Mouse (Mus musculus) CH12.LX (cell line): ENCODE measurements around the gene Ccnjl. TPM values are rescaled to one million over a fixed set of nuclear protein-coding genes. Genes with fewer than 3 reads are reported as not detected.

Experiments used
- DNase-seq: peaks from one replicate; pipeline ENCODE4 v3.0.0-alpha.2; 2013; ENCODE audit errors: extremely low read depth
- H3K27ac ChIP-seq: 2 replicates; pipeline ENCODE4 v1.5.1; 2012; ENCODE audit warnings: low read depth, mild to moderate bottlenecking, control low read depth, moderate library complexity; ENCODE audit not compliant: insufficient read depth
- H3K27me3 ChIP-seq: replicated peaks from 2 replicates; pipeline ENCODE3; 2012; ENCODE audit warnings: inconsistent platforms
- H3K36me3 ChIP-seq, 2 experiments: replicated peaks in 1 of 2; 2 replicates each; pipeline versions ENCODE3 to v1.6.1; 2012; ENCODE audit warnings: inconsistent platforms in 1 of 2, low read length in 1 of 2, mild to moderate bottlenecking in 1 of 2, mixed read lengths in 1 of 2, moderate library complexity in 1 of 2; ENCODE audit not compliant: control insufficient read depth in 1 of 2, insufficient read depth in 1 of 2
- H3K4me1 ChIP-seq, 2 experiments: 2 replicates each; pipeline ENCODE4 v1.6.1; 2012; ENCODE audit warnings: inconsistent platforms in 1 of 2, moderate library complexity in 1 of 2; ENCODE audit not compliant: insufficient read depth in 2 of 2, control insufficient read depth in 1 of 2
- H3K4me2 ChIP-seq: 2 replicates; pipeline ENCODE4 v1.6.1; 2012; ENCODE audit warnings: low read depth, mild to moderate bottlenecking, control low read depth; ENCODE audit not compliant: poor library complexity, insufficient read depth, severe bottlenecking
- H3K4me3 ChIP-seq, 3 experiments: fragments of 150-350 bp in 1 of 3; sonication (generic) in 1 of 3; replicated peaks in 1 of 3; 2 replicates each; pipeline versions ENCODE3 to v1.5.1; 2011 to 2012; ENCODE audit warnings: low read depth in 2 of 3, low read length in 2 of 3, mild to moderate bottlenecking in 2 of 3, moderate library complexity in 2 of 3, control low read depth in 1 of 3, improper control_type of control experiment in 1 of 3, inconsistent platforms in 1 of 3, mixed read lengths in 1 of 3; ENCODE audit not compliant: poor library complexity in 1 of 3
- H3K79me2 ChIP-seq: replicated peaks from 2 replicates; pipeline ENCODE4 v1.6.1; 2012; ENCODE audit warnings: mild to moderate bottlenecking, moderate library complexity; ENCODE audit not compliant: control insufficient read depth, poor library complexity, insufficient read depth, severe bottlenecking; ENCODE audit errors: extremely low read depth
- H3K9ac ChIP-seq: 2 replicates; pipeline ENCODE4 v1.6.1; 2012; ENCODE audit warnings: low read depth, mild to moderate bottlenecking, control low read depth, moderate library complexity; ENCODE audit not compliant: insufficient read depth
- H3K9me3 ChIP-seq: replicated peaks from 2 replicates; pipeline ENCODE3; 2012; ENCODE audit warnings: low read length, inconsistent platforms, mixed read lengths
- ELF1 ChIP-seq: IDR thresholded peaks from 2 replicates; pipeline ENCODE4 v1.6.1; 2014; ENCODE audit warnings: low read depth, mild to moderate bottlenecking, inconsistent platforms, low read length, improper control_type of control experiment
- GABPA ChIP-seq: IDR thresholded peaks from 2 replicates; pipeline ENCODE4 v1.6.1; 2012; ENCODE audit warnings: low read depth, low read length, improper control_type of control experiment, inconsistent platforms; ENCODE audit not compliant: insufficient replicate concordance
- HCFC1 ChIP-seq: IDR thresholded peaks from 2 replicates; pipeline ENCODE4 v1.6.1; 2012; ENCODE audit warnings: low read depth, mild to moderate bottlenecking, inconsistent platforms, low read length, improper control_type of control experiment
- JUN ChIP-seq: IDR thresholded peaks from 2 replicates; pipeline ENCODE4 v1.6.1; 2011; ENCODE audit warnings: low read depth, mild to moderate bottlenecking, low read length, improper control_type of control experiment, moderate library complexity; ENCODE audit not compliant: insufficient read depth
- MAFK ChIP-seq: IDR thresholded peaks from 2 replicates; pipeline ENCODE4 v1.6.1; 2011; ENCODE audit warnings: low read length, improper control_type of control experiment; ENCODE audit not compliant: insufficient replicate concordance
- MAX ChIP-seq: IDR thresholded peaks from 2 replicates; pipeline ENCODE4 v1.6.1; 2011; ENCODE audit warnings: low read length, improper control_type of control experiment
- MAZ ChIP-seq: IDR thresholded peaks from 2 replicates; pipeline ENCODE4 v1.6.1; 2012; ENCODE audit warnings: low read depth, mild to moderate bottlenecking, inconsistent platforms, low read length, improper control_type of control experiment, moderate library complexity
- MEF2A ChIP-seq: IDR thresholded peaks from 2 replicates; pipeline ENCODE4 v1.6.1; 2014; ENCODE audit warnings: low read depth, mild to moderate bottlenecking, inconsistent platforms, low read length, improper control_type of control experiment, borderline replicate concordance
- NELFE ChIP-seq: IDR thresholded peaks from 2 replicates; pipeline ENCODE4 v1.6.1; 2011; ENCODE audit warnings: low read depth, low read length, improper control_type of control experiment
- NRF1 ChIP-seq: IDR thresholded peaks from 2 replicates; pipeline ENCODE4 v1.6.1; 2014; ENCODE audit warnings: low read depth, mild to moderate bottlenecking, inconsistent platforms, low read length, improper control_type of control experiment, moderate library complexity
- POLR2A ChIP-seq: IDR thresholded peaks from 2 replicates; pipeline ENCODE4 v1.6.1; 2011; ENCODE audit warnings: low read depth, mild to moderate bottlenecking, improper control_type of control experiment, low read length
- SIN3A ChIP-seq: IDR thresholded peaks from 2 replicates; pipeline ENCODE4 v1.6.1; 2012; ENCODE audit warnings: low read length, improper control_type of control experiment, inconsistent platforms
- TBP ChIP-seq: conservative IDR thresholded peaks from 2 replicates; pipeline ENCODE4 v1.6.1; 2011; ENCODE audit warnings: low read depth, low read length, improper control_type of control experiment
- USF1 ChIP-seq: IDR thresholded peaks from 2 replicates; pipeline ENCODE4 v1.6.1; 2014; ENCODE audit warnings: low read depth, mild to moderate bottlenecking, inconsistent platforms, low read length, improper control_type of control experiment
- USF2 ChIP-seq: conservative IDR thresholded peaks from 2 replicates; pipeline ENCODE4 v1.6.1; 2011; ENCODE audit warnings: low read depth, low read length, improper control_type of control experiment
- ZC3H11A ChIP-seq: IDR thresholded peaks from 2 replicates; pipeline ENCODE4 v1.6.1; 2012; ENCODE audit warnings: low read depth, mild to moderate bottlenecking, inconsistent platforms, low read length, improper control_type of control experiment
- ZKSCAN1 ChIP-seq: IDR thresholded peaks from 2 replicates; pipeline ENCODE4 v1.6.1; 2012; ENCODE audit warnings: low read depth, inconsistent platforms, low read length, improper control_type of control experiment, borderline replicate concordance
- ZNF384 ChIP-seq: IDR thresholded peaks from 2 replicates; pipeline ENCODE4 v1.6.1; 2012; ENCODE audit warnings: low read depth, low read length, improper control_type of control experiment, inconsistent platforms
- dilution Hi-C: fragments of 300-500 bp; cut with MboI; formaldehyde crosslinking; loops from 2 replicates; pipeline ENCODE4 v1.14.3; 2020; ENCODE audit warnings: low sequenced_read_pairs; ENCODE audit not compliant: extremely low pct_unique_long_range_greater_than_20kb, extremely low pct_ligation_motif_present
- in situ Hi-C: fragments of 300-500 bp; cut with MboI; formaldehyde crosslinking; loops from 3 replicates; pipeline ENCODE4 v1.14.3; 2019; ENCODE audit warnings: low sequenced_read_pairs, low pct_ligation_motif_present, low pct_unique_long_range_greater_than_20kb, mixed read lengths
- polyA plus RNA-seq: library from polyadenylated mRNA; unstranded; fragments of >175 nt; gene quantifications from 2 replicates; pipeline ENCODE4 v1.2.1, GENCODE M21; 2012; ENCODE audit warnings: low read depth; ENCODE audit not compliant: insufficient read length
- total RNA-seq, 2 experiments: library from RNA; depleted of rRNA; stranded (reverse); fragments of 300-350 nt in 1 of 2; fragments of >200 nt in 1 of 2; gene quantifications; 2 replicates each; pipeline ENCODE4 v1.2.3; 2012 to 2014

Gene Ccnjl
- total and polyA plus RNA-seq, 3 experiments, result not detected

DNA sequence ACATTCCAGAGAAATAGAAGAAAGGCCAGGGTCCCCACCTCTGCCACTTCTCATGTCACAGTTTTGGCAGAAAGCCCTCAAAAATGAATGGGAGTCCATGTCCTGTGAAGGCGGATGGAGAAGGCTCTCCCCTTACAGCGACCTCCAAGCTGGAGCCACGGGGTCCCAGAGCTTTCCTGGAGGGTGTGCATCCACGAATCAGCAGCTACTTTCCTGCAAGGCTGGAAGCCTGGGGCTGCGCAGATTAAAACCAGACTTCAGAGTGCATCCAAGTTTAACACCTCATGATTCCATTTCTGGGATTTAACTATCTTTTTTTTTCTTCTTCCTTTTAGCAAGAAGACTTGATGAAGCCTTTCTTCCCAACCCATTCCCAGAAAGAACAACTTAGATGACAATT is 48.0 kb upstream of the Ccnjl start:
- Histone ChIP-seq H3K9ac (no peak overlapping the region), H3K79me2 (no peaks in the 10 kb centered on the region), H3K4me2 (no peak overlapping the region), H3K9me3 (no peaks in the 10 kb centered on the region), H3K4me3 (no peak overlapping the region), H3K4me1 (peaks cover 5 to 6% of the 10 kb centered on the region in 2 experiments; a peak in 3 of 4 replicates), H3K36me3 (no peaks in the 10 kb centered on the region), H3K27me3 (peaks cover 21% of the 10 kb centered on the region), H3K27ac (no peak overlapping the region)
- in situ Hi-C loops (no loop called here), dilution Hi-C loops (no loop called here)
- DNase-seq, result no peak
- no peak for TF ChIP-seq USF1
- no peak for TF ChIP-seq ZKSCAN1
- no peak for TF ChIP-seq MAFK
- no peak for TF ChIP-seq NRF1
- no peak for TF ChIP-seq MEF2A
- no peak for TF ChIP-seq MAZ

DNA sequence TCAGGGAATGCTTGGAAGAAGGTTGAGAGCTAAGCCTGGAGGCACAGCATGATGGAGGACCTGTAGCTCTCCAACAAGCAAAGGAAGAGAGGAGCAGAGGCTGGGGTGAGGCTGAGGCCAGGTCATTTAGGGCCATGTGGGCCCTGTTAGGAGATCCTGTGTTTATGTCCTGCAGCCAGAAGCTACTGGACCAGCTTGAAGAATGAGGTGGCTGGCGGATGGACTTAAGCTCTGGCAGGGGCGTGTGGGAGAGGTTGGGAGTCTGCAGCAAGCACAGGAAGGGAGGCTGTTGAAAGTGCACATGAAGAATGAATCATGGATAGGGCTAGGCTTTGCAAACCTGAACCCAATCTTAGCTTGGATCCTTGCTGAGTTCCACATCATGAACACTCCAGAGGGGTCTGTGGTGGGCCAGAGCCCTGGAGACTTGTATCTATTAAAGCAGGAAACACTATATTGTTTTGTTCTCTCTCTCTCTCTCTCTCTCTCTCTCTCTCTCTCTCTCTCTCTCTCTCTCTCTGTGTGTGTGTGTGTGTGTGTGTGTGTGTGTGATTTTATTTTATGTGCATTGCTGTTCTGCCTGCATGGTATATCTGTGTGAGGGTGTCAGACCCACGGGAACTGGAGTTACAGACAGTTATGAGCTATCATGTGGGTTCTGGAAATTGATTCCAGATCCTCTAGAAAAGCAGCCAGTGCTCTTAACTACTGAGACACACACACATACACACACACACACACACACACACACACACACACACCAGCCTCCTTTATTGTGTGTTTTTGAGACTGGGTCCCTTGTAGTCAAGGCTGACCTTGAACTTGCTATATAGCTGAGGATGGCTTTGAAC is 46.7 kb upstream of the Ccnjl start:
- no peaks in the 10 kb centered on the region for H3K36me3 ChIP-seq
- H3K9me3 ChIP-seq, result no peaks in the 10 kb centered on the region
- H3K4me3 ChIP-seq, result no peak overlapping the region
- no peak overlapping the region for H3K4me2 ChIP-seq
- in situ Hi-C loops, result no loop called here
- no peak overlapping the region for H3K27ac ChIP-seq
- H3K9ac ChIP-seq, result no peak overlapping the region
- dilution Hi-C loops, result no loop called here
- no peak for DNase-seq
- H3K27me3 ChIP-seq, result peaks cover 32% of the 10 kb centered on the region
- peaks cover 5 to 6% of the 10 kb centered on the region in 2 experiments; a peak in 3 of 4 replicates for H3K4me1 ChIP-seq
- no peak for TF ChIP-seq MEF2A
- TF ChIP-seq HCFC1, result no peak
- TF ChIP-seq SIN3A, result no peak
- TF ChIP-seq USF2, result no peak
- TF ChIP-seq JUN, result no peak
- no peak for TF ChIP-seq TBP
- no peak for TF ChIP-seq MAX
- TF ChIP-seq GABPA, result no peak
- TF ChIP-seq ZC3H11A, result no peak
- no peak for TF ChIP-seq NELFE
- TF ChIP-seq ELF1, result no peak
- TF ChIP-seq ZNF384, result no peak
- TF ChIP-seq POLR2A, result no peak
- H3K79me2 ChIP-seq, result no peaks in the 10 kb centered on the region
